Comparison of ENCODE assay signal across 46 mouse cellular contexts in the genomic region with DNA sequence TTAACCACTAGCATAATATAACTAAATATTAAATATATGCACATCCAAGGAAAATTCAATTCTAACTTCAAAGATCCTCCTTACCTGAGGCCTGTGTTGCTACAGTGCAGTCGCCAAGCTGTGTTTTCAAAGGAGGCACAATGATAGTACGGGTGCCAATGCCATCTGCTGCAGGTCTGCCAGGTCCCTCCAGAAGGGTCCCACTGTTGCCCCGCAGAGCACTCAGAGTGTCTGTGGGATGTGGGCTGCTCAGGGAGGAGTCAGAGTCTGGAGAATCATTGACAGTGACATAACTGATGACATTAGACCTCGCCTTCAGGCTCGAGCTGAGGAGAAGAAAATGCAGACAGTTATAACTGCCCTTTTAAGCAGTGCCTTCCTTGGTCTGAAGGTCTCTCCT. TPM values are rescaled to one million over a fixed set of nuclear protein-coding genes. Genes with fewer than 3 reads are reported as not detected.
"Had no signal": no experiment of that assay in that cellular context is flagged by ENCODE, and none has a peak within 500 bp of the region (broad histone marks: within the 10 kb centered on the region; RNA-seq: fewer than 3 reads in every experiment).

No protein-coding gene starts in this region.

- H3K4me3 ChIP-seq: limb, embryonic 10.5 days; limb, embryonic 12.5 days; limb, embryonic 13.5 days; limb, embryonic 15.5 days; liver, embryonic 12.5 days; liver, embryonic 13.5 days; liver, embryonic 15.5 days; lung, embryonic 15.5 days; megakaryocyte, embryonic 14.5 days; midbrain, embryonic 10.5 days; midbrain, embryonic 12.5 days; midbrain, embryonic 13.5 days; midbrain, embryonic 15.5 days; myocyte had no signal

- H3K4me2 ChIP-seq: limb, embryonic 12.5 days; limb, embryonic 13.5 days; limb, embryonic 15.5 days; liver, embryonic 11.5 days; liver, embryonic 12.5 days; liver, embryonic 13.5 days; liver, embryonic 15.5 days; lung, embryonic 14.5 days; lung, embryonic 15.5 days; midbrain, embryonic 11.5 days; midbrain, embryonic 12.5 days; midbrain, embryonic 13.5 days; midbrain, embryonic 15.5 days had no signal

- H3K4me1 ChIP-seq: limb, embryonic 10.5 days; limb, embryonic 13.5 days; limb, embryonic 15.5 days; liver, embryonic 12.5 days; liver, embryonic 15.5 days; lung, embryonic 15.5 days; midbrain, embryonic 10.5 days; midbrain, embryonic 12.5 days; midbrain, embryonic 13.5 days; midbrain, embryonic 15.5 days had no signal

- ATAC-seq: liver, embryonic 12.5 days; liver, postnatal 0 days; lung, postnatal 0 days; midbrain, embryonic 13.5 days; midbrain, embryonic 15.5 days; midbrain, embryonic 16.5 days had no signal

- H3K27me3 ChIP-seq: limb, embryonic 12.5 days; limb, embryonic 13.5 days; limb, embryonic 15.5 days; liver, embryonic 12.5 days; liver, embryonic 13.5 days; liver, embryonic 15.5 days; lung, embryonic 15.5 days; megakaryocyte, embryonic 14.5 days; midbrain, embryonic 12.5 days; midbrain, embryonic 13.5 days; midbrain, embryonic 15.5 days had no signal

- H3K9ac ChIP-seq: limb, embryonic 12.5 days; limb, embryonic 13.5 days; limb, embryonic 15.5 days; liver, embryonic 12.5 days; liver, embryonic 13.5 days; liver, embryonic 14.5 days; liver, embryonic 15.5 days; liver, postnatal 0 days; lung, embryonic 14.5 days; lung, embryonic 15.5 days; midbrain, embryonic 12.5 days; midbrain, embryonic 13.5 days; midbrain, embryonic 15.5 days had no signal

- H3K9me3 ChIP-seq: limb, embryonic 10.5 days; limb, embryonic 12.5 days; limb, embryonic 13.5 days; limb, embryonic 15.5 days; liver, embryonic 12.5 days; liver, embryonic 13.5 days; liver, embryonic 15.5 days; lung, embryonic 15.5 days; megakaryocyte, embryonic 14.5 days; midbrain, embryonic 10.5 days; midbrain, embryonic 12.5 days; midbrain, embryonic 13.5 days; midbrain, embryonic 15.5 days had no signal

- DNase-seq: left cerebral cortex, postnatal 4 days; liver; liver, embryonic 13.5 days; liver, postnatal 0 days; lung, adult 18-20 months; lung, adult 2 months; lung, embryonic 14.5 days; lung, postnatal 10 days; lung, postnatal 14 days; lung, postnatal 36 days; lung, postnatal 4 days; midbrain, embryonic 14.5 days had no signal

- H3K27ac ChIP-seq: limb, embryonic 10.5 days; limb, embryonic 12.5 days; limb, embryonic 13.5 days; limb, embryonic 15.5 days; liver, embryonic 12.5 days; liver, embryonic 13.5 days; liver, embryonic 14.5 days; liver, embryonic 15.5 days; lung, embryonic 15.5 days; macrophage; midbrain, embryonic 10.5 days; midbrain, embryonic 12.5 days; midbrain, embryonic 13.5 days; midbrain, embryonic 15.5 days had no signal

RNA-seq across cellular contexts. Expression of a gene that starts 7.5 kb away (rescaled TPM):
- total RNA-seq: left cerebral cortex, adult 8-10 months; left cerebral cortex, postnatal 10 days; left cerebral cortex, postnatal 14 days; left cerebral cortex, postnatal 25 days; left cerebral cortex, postnatal 36 days; left cerebral cortex, postnatal 4 days; liver, adult 2 months; megakaryocyte progenitor cell, adult 5-6 weeks; megakaryocyte, adult 5-6 weeks; megakaryocyte-erythroid progenitor cell, adult 5-6 weeks; midbrain, postnatal 0 days; monocyte, adult 5-6 weeks had no signal
- polyA plus RNA-seq: limb, embryonic 10.5 days; limb, embryonic 11.5 days; limb, embryonic 12.5 days; limb, embryonic 13.5 days; limb, embryonic 14.5 days; limb, embryonic 15.5 days; liver, adult 2 months; liver, embryonic 11.5 days; liver, embryonic 12.5 days; liver, embryonic 13.5 days; liver, embryonic 14.5 days; liver, embryonic 15.5 days; liver, embryonic 16.5 days; liver, postnatal 0 days; lung, adult 2 months; lung, embryonic 14.5 days; lung, embryonic 15.5 days; lung, embryonic 16.5 days; lung, postnatal 0 days; macrophage; midbrain, embryonic 10.5 days; midbrain, embryonic 11.5 days; midbrain, embryonic 12.5 days; midbrain, embryonic 13.5 days; midbrain, embryonic 14.5 days; midbrain, embryonic 15.5 days; midbrain, embryonic 16.5 days; midbrain, postnatal 0 days; myocyte had no signal
